Mouse (Mus musculus): Measurements from ENCODE around the gene Slc26a3. TPM values are rescaled to one million over a fixed set of nuclear protein-coding genes. Genes with fewer than 3 reads are reported as not detected.
A peak's percentile ranks its signal among the peaks of the same experiment; 100 is the strongest.

The Slc26a3 gene
- polyA plus RNA-seq (2017; shearing (Covaris generic)) = not detected

DNA sequence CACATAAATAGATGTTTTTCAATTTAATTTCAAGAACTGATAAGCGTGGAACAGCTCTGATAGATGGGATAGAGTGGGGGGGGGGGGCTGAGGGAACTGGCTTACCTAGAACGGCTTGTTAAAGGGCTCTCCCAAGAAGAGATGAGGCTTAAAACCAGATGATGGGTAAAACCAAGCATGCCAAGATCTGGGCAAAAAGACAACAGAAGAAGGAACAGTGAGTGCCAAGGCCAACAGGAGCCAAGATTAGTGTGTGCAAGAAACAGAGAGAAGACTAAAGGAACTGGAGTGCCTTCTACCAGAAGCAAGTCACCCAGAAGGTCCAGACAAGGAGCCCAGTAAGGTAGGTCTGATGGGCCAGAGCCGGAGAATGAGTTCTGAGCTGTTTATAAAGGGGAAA lies at the start of gene Slc26a3:
Slc26a3 (plus strand) TSS at position 301 of the 400 bp plus-strand sequence.
- ATAC-seq = no peak

DNA sequence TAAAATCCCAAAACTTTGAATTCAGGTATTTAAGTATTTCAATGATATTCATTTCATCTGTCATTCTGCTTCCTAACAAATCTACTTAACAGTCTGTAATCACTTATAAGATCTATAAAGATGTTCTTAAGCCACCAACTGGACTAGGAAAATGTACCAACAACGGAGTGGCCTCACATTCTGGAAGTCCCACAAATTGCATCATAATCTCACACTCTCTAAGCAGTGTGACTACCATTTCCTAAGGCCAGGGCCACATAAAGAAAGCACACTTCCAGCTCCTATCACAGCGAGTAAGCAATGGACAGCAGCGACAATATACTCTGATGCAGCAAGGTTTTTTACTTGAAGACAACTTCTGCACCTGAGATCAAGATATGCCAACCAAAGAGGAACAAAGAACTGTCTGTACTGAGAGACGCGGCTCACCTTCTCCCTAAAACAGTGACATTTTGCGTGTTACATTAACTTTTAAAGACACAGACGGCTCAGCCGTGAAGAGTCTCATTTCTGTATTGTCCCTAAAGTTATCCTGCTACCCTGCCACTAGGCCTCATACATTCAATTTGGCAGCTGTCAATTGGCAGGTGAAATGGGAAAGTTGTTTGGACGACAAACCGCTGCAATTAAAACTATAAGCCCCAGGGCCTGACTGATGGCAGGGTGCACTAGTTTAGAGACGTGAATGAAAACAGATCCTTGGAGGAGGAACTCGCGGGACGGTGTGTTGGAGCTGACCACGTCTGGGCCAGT lies 40.3 kb upstream of the Slc26a3 start:
- no peak for ATAC-seq

DNA sequence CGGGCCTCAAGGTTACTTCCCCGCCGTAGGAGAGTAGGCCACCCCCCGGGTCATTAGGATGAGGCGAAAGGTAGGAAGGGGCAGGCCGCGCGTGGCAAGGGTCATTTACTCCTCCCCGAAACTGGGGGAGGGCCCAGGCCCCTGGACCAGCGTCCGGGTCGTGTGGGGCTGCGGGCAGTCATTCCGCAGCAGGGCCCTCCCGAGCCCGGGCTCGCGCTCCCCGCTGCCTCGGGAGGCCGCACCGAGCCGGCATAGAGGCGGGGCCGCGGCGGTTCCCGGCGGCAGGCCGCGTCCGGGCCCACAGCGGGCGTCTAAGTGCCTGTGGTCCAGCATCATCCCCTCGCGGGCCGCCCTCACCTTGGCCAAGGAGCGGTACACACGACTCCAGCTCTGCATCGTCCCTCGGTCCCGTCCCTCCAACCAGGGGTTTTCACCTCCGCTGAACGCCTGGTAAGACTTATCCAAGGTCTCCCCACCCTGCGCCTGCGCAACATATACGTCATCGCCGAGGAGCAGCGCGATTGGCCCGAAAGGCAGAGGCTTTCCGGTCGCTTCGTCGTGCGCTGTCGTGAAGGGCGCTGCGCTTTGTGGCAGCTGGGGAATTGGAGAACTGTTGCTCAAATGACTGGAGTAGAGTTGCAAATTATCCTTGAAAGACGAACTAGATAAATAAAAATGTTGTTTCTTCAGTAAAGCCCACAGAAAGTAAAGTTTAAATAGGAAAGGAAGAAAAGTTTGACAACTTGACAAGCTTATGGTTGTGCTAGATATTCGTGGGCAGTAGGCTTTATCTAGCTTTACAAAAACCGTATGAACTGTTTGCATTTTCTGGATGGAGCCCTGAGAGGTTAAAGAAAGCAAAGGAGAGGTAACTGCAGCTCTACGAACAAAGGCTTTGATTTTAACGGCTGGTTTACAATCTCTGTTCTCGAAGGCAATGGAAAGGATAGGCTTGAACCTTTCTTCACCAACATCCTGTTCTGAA lies 39.4 kb upstream of the Slc26a3 start, which contains the start of gene Dld:
Dld (minus strand) TSS at position 510 of the 985 bp plus-strand sequence.
- ATAC-seq = peak; percentile 98

GRCm38 (mm10) chr12:31366428-31366827 lies 24.2 kb upstream of the Slc26a3 start:
- no peak for ATAC-seq

DNA sequence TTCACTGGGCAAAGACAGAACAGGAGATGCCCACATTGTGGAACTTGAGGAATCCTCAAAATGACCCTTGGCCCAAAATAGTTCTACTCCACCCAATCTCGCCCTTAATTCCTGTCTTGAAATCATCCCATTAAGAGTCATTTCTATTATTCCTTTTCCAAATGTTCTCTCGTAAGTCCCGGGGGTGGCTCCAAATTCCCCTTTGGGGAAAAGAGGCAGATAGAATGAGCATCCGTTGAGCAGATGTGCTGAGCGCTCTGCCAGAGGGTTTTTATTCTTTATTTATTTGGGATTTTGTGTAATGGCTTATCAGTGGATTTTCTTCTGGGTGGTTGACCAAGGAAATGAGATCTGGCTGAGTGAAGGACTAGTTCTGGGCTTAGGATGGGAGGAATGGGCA lies 22.9 kb upstream of the Slc26a3 start:
- no peak for ATAC-seq

- no peak for ATAC-seq
Observed at GRCm38 (mm10) chr12:31369118-31369517, 21.6 kb upstream of the Slc26a3 start.

DNA sequence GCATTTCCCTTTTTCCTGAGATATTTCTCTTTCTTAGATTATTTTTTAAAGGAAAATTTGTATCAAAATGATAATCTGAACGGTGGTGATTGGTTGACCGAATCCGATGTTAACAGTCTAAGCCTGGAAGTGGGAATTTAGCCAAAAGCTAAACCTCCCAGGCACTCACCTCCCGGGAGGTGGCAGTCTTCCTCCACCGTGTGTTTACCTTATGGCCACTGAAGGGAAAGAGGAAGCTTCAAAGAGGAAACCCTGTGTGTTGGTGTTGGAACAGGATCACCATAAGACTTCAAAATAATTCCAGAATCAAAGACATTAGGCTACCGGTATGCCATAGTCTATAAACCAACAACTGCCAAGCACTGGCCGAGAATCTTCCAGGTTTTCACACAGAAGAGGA lies 21.0 kb upstream of the Slc26a3 start:
- no peak for ATAC-seq

DNA sequence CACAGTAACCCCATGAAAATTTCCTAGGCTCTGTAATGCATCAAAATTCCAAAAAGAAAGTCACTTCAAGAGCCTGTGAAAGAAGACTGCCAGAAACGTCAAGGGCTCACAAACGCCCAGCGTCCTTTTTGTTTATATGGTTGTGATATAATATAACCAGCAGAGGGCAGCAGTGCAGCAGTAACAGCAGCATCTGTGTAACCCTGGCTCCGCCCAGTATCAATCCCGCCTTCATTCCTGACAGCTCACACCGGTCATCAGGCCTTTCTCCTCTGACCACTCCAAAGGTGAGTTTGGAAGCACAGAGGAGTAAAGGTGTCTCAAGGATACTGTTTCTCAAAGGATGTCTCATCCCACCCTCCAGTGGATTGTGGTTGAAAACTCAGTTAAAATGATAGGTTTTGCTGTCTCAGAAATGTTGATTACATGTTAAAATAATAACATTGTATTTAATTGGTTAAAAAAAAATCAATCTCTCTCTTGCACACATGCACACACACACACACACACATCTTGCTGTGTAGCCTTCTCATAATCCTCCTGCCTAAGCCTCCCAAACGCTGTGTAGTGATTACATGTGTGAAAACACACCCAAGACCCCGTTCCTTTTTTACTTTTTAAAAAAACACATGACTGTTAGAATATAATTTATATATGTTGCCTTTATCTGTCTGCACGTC lies 15.9 kb upstream of the Slc26a3 start:
- peak; percentile 80 for ATAC-seq

DNA sequence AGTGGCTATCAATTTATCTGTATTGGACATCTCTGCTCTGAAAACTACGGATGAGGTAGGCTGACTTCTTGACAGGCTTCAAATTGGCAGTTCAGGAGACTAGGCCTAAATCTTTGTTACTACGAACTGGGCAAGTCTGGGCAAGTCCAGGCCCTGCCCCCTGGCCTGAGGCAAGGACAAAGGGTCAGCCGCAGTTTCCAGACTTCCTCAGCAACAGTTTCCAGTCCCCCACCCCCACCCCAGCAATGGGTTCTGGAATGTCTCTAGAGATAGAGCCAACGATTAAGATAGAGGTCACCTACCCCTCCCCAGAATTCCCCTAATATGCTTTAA lies 15.4 kb upstream of the Slc26a3 start:
- no peak for ATAC-seq

DNA sequence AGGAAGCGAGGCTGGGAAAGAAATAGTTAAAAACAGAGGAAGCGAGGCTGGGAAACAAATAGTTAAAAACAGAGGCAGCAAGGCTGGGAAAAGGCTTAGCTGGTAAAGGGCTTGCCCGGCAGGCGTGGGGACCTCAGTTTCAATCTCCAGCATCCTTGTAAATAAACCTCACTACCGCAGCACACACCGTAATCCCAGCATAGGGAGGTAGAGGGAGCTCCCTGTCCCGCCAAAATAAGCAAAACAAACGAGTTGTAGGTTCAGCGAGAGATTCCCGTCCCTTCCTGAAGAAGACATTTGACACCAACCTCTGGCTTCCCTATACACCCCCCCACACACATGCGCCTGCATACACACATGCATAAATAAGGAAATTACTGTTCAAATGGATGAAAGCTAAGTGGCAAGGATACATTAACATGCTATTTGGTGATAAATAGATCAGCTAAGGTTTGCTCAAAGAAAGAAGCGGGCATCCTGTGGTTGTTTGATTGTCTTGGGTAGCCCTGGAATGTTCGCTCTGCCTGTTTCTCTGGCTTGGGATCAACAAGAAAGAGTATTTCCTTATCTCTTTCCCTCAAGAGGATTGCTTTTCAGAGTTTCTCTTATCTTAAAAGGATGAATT lies 14.2 kb upstream of the Slc26a3 start:
- no peak for ATAC-seq

GRCm38 (mm10) chr12:31377241-31377640 lies 13.4 kb upstream of the Slc26a3 start:
- ATAC-seq = no peak

GRCm38 (mm10) chr12:31380878-31381277 lies 9.8 kb upstream of the Slc26a3 start:
- ATAC-seq = no peak

GRCm38 (mm10) chr12:31382451-31382850 lies 8.2 kb upstream of the Slc26a3 start:
- ATAC-seq = no peak

- no peak for ATAC-seq
Observed at GRCm38 (mm10) chr12:31387303-31387702, 3.4 kb upstream of the Slc26a3 start.

DNA sequence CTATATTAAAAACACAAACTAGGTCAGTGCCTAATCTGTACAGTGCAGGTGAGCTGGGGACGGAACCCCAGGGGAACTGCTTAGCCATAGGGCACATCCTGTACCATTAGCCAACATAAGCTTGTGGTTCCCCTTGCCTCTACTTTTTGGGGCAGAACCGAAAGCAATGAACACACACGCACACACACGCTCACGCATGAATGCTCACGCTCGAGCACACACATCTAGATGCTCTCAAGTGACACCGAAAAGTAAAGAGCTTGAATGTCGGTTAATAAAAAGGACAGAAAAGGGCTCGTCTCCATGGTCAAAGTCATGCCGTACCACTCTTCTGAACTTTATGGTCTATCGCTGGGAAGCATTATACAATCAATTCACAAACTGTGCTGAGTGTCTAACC lies 1.0 kb downstream of the Slc26a3 start:
- no peak for ATAC-seq

- ATAC-seq = no peak
Observed at GRCm38 (mm10) chr12:31395895-31396294, 5.2 kb downstream of the Slc26a3 start.

DNA sequence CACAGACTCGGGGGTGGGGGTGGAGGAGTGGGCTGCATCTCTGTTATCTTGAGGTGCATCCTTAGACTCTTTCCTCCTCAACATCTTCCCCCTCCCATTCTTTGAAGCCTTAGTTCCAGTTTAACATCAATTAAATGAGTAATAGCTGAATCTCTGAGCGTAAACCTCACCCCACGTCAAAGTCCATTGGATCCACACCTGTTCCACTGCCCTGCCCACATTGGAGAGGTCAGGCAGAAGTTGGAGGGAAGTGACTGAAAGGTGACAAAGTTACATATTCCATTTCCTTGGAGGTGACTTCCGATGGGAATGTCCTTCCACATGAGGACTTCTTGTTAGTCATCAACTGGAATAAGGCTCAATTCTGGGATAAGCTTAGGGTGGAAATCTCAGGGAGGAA lies 7.0 kb downstream of the Slc26a3 start:
- no peak for ATAC-seq

DNA sequence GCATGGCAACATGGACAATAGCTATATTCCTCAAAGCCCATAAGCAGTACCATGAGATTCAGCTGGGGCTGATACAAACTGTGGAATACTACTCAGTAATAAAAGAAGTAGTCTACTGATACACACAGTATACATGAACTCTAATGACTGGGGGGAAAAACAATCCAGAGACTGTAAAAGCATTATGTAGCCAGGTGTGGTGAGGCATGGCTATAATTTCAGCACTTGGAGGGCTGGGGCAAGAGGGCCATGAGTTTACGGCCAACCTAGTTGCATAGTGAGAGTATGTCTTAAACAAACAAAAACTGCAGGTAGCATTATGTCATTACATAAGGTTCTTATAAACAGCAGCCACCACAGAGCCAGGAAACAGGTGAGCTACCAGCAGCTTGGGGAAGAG lies 10.2 kb downstream of the Slc26a3 start:
- ATAC-seq = no peak

DNA sequence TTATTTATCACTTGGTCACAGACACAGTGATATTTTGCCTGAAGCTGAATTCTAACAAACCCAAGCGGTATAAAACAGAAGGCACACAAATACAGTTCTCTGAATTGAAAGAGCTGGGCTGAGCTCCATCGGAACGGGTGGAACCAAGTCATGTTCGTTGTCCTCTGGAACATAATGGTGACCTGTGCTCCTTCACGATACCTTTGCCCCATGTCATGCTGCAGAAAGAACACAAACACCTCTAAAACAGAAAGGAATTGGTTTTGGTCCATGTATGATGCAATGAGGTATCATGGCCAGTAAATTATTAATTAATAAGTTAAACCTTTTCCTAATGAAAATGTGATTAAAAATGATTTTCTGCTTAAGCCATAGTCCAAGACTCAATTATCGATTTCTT lies 11.3 kb downstream of the Slc26a3 start:
- no peak for ATAC-seq

DNA sequence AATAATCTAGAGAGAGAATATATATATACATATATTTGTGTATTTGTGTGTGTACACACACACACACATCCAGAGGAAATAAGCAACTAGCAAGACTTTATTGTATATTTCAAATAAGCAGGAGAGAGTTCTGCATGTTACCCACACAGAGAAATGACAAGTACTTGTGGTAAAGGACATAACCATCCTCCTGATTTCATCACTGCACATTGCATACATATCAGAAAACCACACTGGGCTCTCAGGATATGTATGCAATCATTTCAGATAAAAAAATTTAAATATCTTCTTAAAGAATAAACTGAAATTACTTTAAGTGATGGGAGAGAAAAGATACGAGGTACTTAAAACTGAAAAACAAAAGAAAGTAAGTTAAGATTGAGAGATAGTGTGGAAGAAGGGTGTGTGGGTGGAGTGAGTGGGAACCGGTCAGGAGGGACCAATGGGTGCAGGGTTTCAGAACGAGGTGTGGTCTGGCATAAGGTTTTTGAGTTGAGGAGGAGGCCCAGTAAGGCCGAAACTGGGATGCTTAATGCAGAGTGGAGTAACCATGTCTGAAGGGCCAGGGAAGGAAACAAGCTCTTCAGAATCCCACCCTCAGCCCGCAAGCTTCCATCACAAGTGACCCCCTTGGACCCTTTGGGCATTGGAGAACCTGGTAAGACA lies 14.0 kb downstream of the Slc26a3 start:
- no peak for ATAC-seq

DNA sequence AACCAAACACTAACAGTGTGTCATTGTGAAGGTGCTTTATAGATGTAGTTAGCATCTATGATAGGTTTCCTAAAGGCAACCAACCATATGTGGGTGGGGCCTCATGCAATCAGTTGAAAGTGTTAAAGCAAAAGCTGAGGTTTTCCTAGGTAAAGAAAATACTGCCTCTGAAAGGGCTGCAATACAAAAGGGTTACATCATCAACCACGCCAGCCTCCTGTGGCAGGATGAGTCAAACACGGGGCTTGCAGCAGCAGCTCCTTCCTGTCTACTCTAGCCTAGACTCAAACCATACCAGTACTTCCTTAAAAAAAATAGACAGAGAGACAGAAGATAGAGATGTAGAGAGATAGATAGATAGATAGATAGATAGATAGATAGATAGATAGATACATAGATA lies 25.3 kb downstream of the Slc26a3 start:
- ATAC-seq = no peak

Data from CD4-positive, CD25-positive, alpha-beta regulatory T cell, adult 4 months (primary cell).